Mouse (Mus musculus): ENCODE measurements at regions not wholly inside any gene's neighbourhood (a gene's known extent, or its start where the extent isn't known, plus 50 kb on each side); places are given as distances from the start of the nearest gene placed in this dataset.

DNA sequence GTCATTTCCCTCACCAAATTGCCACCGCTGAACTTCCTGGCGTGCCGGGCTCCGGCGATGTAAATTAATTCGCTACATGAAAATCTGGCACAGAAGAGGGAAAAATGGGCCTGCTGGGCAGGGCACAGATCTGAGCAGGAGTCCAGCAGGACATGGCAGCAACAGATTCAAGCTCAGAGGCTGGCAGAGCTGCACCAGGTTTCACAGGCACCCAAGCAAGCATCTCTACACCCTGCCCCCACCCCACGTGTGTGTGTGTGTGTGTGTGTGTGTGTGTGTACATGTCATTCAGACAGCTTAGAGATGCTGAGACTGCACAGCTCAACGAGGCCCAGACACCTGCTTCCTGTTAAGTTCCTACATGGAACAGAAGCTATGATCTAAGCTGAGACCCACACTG, 68.3 kb upstream of the Trp53i11 start:
- no peak for TF ChIP-seq CTCF (IDR thresholded peaks at IDR 0.05; ENCODE audit: low read depth)
- no peak for TF ChIP-seq EP300 (IDR thresholded peaks at IDR 0.05; ENCODE audit: low read depth)
